Mouse (Mus musculus) heart, postnatal 0 days (tissue): ENCODE measurements around the gene Id3. TPM values are rescaled to one million over a fixed set of nuclear protein-coding genes. Genes with fewer than 3 reads are reported as not detected.

Experiments used
- ATAC-seq: fragments of 200-750 bp; cut with Nextera tagmentation; 2 replicates; pipeline ENCODE4 v1.8.0; 2017; ENCODE audit warnings: low read depth, moderate number of reproducible peaks, moderate library complexity; ENCODE audit not compliant: insufficient read depth
- DNase-seq: peaks from one replicate; pipeline ENCODE4 v3.0.0-alpha.2; 2016; ENCODE audit warnings: low spot score
- H3K27ac ChIP-seq: fragments of 300-500 bp; sonication (generic); 2 replicates; pipeline ENCODE4 v1.5.1; 2014; ENCODE audit warnings: low read depth, mild to moderate bottlenecking
- H3K27me3 ChIP-seq: fragments of 300-500 bp; sonication (generic); 2 replicates; pipeline ENCODE4 v1.6.1; 2014; ENCODE audit warnings: low read length, mixed read lengths; ENCODE audit not compliant: control insufficient read depth, insufficient read depth
- H3K36me3 ChIP-seq: fragments of 300-500 bp; sonication (generic); replicated peaks from 2 replicates; pipeline ENCODE4 v1.6.1; 2014; ENCODE audit warnings: low read length, mixed read lengths; ENCODE audit not compliant: control insufficient read depth, insufficient read depth
- H3K4me1 ChIP-seq: fragments of 300-500 bp; sonication (generic); 2 replicates; pipeline ENCODE4 v1.6.1; 2014; ENCODE audit warnings: antibody characterized with exemption; ENCODE audit not compliant: control insufficient read depth, insufficient read depth
- H3K4me2 ChIP-seq: fragments of 300-500 bp; sonication (generic); 2 replicates; pipeline ENCODE4 v1.6.1; 2014; ENCODE audit warnings: low read depth, mild to moderate bottlenecking, low read length, moderate library complexity
- H3K4me3 ChIP-seq: fragments of 300-500 bp; sonication (generic); 2 replicates; pipeline ENCODE4 v1.5.1; 2014; ENCODE audit warnings: low read depth, low read length
- H3K9ac ChIP-seq: fragments of 300-500 bp; sonication (generic); replicated peaks from 2 replicates; pipeline ENCODE4 v1.6.1; 2014; ENCODE audit warnings: low read depth, low read length, mixed read lengths
- H3K9me3 ChIP-seq: fragments of 300-500 bp; sonication (generic); replicated peaks from 2 replicates; pipeline ENCODE4 v1.6.1; 2016; ENCODE audit warnings: low read length; ENCODE audit not compliant: control insufficient read depth
- CTCF ChIP-seq: IDR thresholded peaks from 2 replicates; pipeline ENCODE4 v1.5.1; 2016; ENCODE audit warnings: antibody characterized with exemption, control low read depth, low read depth
- EP300 ChIP-seq: IDR thresholded peaks from 2 replicates; pipeline ENCODE4 v1.6.1; 2016; ENCODE audit warnings: antibody characterized with exemption, low read depth
- WGBS: fragments of 180-500 bp; shearing (Covaris S2); extraction: QIAGEN DNeasy Blood & Tissue Kit; methylation state at CpG from one replicate; pipeline ENCODE4 v1.1.7; 2014; 5-methylcytosine and 5-hydroxymethylcytosine counted together
- polyA plus RNA-seq: library from polyadenylated mRNA; unstranded; fragments of >200 nt; fragmentation: Nextera tagmentation; extraction: Ambion mirVana; gene quantifications from 2 replicates; pipeline ENCODE4 v1.2.1, GENCODE M21; 2015
- total RNA-seq: library from RNA; depleted of rRNA; stranded (reverse); fragments of >200 nt; gene quantifications from 2 replicates; pipeline ENCODE4 v1.2.3, GENCODE M21; 2014; ENCODE audit warnings: low replicate concordance

The Id3 gene
- total and polyA plus RNA-seq, 2 experiments from 2014 or later = 169 to 259 TPM

DNA sequence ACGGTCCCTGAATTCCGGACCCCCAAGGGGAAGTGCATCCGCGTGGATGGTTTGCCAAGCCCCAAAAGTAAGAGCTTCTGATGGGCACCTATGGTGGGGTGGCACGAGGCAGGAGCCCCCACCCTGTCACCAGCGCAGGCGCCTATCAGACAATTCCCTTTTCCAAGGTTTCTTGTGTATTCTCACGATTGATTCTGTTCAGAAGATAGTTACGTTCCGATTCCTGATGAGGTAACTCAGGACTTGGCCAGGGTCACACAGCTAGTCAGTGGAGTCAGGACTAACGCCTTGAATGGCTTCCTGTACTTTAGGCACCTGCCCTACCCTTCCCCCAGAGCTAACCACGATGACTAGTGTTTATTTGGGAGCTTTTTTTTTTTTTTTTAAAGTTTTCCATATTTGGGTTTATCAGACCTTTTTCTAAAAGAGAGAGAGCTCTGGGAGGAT is 35.2 kb downstream of the Id3 start:
- TF ChIP-seq CTCF (no peak), EP300 (no peak)
- H3K4me1 ChIP-seq = peaks cover 20% of the 10 kb centered on the region
- peak overlapping the region; percentile 37; the same call in 1 of the 2 replicates for H3K27ac ChIP-seq
- no peak for ATAC-seq
- peak overlapping the region; percentile 8; the same call in 1 of the 2 replicates for H3K4me2 ChIP-seq
- no peak overlapping the region for H3K4me3 ChIP-seq
- no peak overlapping the region for H3K9ac ChIP-seq
- H3K9me3 ChIP-seq = no peaks in the 10 kb centered on the region
- no peak for DNase-seq
- WGBS = 78% methylated on average over 12 of the region's 12 CpGs
- H3K36me3 ChIP-seq = no peaks in the 10 kb centered on the region
- H3K27me3 ChIP-seq = no peaks in the 10 kb centered on the region

DNA sequence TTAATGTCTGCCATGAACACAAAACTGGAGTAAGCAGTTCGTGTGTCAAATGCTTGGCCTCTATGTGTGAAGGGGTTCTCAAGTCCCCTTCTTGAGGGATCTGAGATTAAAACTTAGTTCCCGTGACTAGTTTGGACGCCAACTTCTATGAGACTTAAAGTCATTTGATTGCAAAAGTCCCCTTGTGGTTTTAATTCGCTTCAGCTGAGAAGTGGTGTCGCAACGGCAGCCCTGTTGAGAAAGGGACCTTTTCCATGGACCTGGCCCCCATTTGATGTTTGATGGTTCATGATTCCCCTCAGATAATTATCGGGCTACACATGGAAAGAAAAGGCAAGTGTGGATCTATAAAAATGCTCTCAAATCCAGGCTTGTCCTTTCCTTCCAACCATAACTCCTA is 36.2 kb downstream of the Id3 start:
- TF ChIP-seq CTCF (no peak), EP300 (no peak)
- peak overlapping the region; percentile 52; the same call in 1 of the 2 replicates for H3K4me2 ChIP-seq
- H3K36me3 ChIP-seq = no peaks in the 10 kb centered on the region
- no peak overlapping the region for H3K4me3 ChIP-seq
- H3K27me3 ChIP-seq = no peaks in the 10 kb centered on the region
- 0 out of 2 replicates have a peak overlapping the region, but pooled peaks have one; percentile 49 for H3K27ac ChIP-seq
- 88% methylated on average over 7 of the region's 7 CpGs for WGBS
- no peak for ATAC-seq
- H3K4me1 ChIP-seq = peaks cover 16% of the 10 kb centered on the region; the same call in 1 of the 2 replicates
- no peak for DNase-seq
- H3K9ac ChIP-seq = no peak overlapping the region
- no peaks in the 10 kb centered on the region for H3K9me3 ChIP-seq

DNA sequence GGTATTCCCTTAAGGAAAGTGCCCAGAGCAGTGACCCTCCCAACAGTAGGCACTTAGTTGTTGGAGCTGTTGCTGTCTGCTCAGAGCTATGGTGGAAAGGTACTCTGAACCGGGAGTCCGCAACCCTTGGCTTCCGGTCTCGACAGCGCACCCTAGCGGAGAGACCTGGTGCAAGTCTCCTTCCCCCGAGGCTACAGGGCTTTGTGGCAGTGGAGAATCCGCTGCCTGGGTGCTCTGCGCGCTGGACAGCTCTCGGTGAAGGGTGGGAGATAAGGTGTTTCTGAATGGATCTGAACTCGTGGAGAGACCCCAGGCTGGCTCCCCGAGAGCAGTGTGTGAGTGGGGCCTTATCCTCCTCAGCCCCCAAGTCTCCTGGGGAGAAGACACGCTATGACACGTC is 36.7 kb downstream of the Id3 start:
- TF ChIP-seq CTCF (peak; percentile 74), EP300 (no peak)
- Histone ChIP-seq H3K4me2 (peak overlapping the region; percentile 52), H3K4me1 (peaks cover 16% of the 10 kb centered on the region; the same call in 1 of the 2 replicates), H3K4me3 (peak overlapping the region; percentile 39), H3K36me3 (no peaks in the 10 kb centered on the region), H3K27me3 (no peaks in the 10 kb centered on the region), H3K9me3 (no peaks in the 10 kb centered on the region), H3K27ac (peak overlapping the region; percentile 49), H3K9ac (0 out of 2 replicates have a peak overlapping the region, but pooled peaks have one; percentile 26)
- WGBS = 8% methylated on average over 15 of the region's 15 CpGs
- ATAC-seq (peak; percentile 55), DNase-seq (peak; percentile 75)

DNA sequence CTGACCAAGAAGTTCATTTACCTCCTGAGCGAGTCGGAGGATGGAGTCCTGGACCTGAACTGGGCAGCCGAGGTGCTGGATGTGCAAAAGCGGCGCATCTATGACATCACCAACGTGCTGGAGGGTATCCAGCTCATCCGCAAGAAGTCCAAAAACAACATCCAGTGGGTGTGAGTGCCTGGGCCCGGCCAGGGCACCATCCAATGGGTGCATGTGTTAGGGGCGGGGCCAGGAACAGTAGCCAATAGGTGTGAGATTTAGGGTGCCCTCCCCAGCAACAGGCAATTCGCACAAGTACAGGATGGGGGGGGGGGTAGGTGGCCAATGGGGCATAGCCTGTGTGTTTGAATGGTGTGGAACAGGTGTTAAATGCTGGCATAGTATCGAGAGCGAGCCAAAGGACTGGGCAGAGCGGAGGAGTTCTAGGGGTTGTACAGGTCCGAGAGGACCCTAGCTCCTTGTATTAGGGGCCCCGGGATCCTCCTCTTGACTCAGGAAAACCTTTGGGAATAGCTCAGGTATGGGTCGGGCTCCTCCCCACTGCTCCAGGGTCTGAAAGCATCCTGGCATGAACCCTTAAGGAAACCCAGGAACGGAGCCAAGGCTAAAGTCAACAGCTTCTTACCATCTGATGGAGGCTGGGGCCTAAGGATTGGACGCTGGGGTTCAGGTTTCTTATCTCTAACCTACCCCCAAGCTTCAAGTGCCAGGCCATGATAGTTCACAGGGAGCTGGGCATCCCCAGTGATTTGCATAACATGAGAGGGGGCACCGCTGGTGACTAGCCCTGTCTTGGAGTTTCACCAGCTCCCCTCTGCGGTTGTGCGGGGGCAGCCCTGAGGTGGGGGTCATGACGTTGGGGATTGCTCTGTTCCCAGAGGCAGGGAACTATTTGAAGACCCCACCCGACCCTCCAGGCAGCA is 37.4 kb downstream of the Id3 start:
- ATAC-seq (peak; percentile 79), DNase-seq (peak; percentile 75)
- Histone ChIP-seq H3K4me1 (peaks cover 16% of the 10 kb centered on the region; the same call in 1 of the 2 replicates), H3K9ac (0 out of 2 replicates have a peak overlapping the region, but pooled peaks have one; percentile 26), H3K27ac (peak overlapping the region; percentile 49), H3K9me3 (no peaks in the 10 kb centered on the region), H3K36me3 (no peaks in the 10 kb centered on the region), H3K4me3 (peak overlapping the region; percentile 39), H3K27me3 (no peaks in the 10 kb centered on the region), H3K4me2 (peak overlapping the region; percentile 52)
- TF ChIP-seq CTCF = no peak
- no peak for TF ChIP-seq EP300
- 29% methylated on average over 23 of the region's 23 CpGs for WGBS

DNA sequence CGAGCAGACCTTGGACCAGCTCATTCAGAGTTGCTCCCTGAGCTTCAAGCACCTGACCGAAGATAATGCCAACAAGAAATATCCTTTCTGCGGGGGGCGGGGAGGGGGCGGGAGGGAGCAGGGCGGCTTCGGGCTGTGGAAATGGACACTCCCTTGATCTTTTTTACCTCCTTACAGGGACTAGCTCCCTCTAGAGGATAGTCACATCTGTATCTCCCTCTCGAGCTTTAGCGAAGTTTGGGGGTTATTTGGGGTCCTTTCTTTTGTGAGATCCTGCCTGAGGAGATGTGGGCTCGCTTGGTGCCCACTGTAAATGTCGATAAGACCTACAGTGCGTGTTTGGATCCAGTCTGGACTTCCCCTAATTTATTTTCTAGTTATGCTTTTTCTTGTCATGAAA is 38.1 kb downstream of the Id3 start:
- no peaks in the 10 kb centered on the region for H3K27me3 ChIP-seq
- no peaks in the 10 kb centered on the region for H3K9me3 ChIP-seq
- H3K27ac ChIP-seq = no peak overlapping the region
- DNase-seq = no peak
- H3K9ac ChIP-seq = no peak overlapping the region
- TF ChIP-seq CTCF (peak; percentile 26), EP300 (no peak)
- 31% methylated on average over 12 of the region's 12 CpGs for WGBS
- H3K4me2 ChIP-seq = peak overlapping the region; percentile 52
- no peak overlapping the region for H3K4me3 ChIP-seq
- no peak for ATAC-seq
- H3K36me3 ChIP-seq = no peaks in the 10 kb centered on the region
- peaks cover 16% of the 10 kb centered on the region; the same call in 1 of the 2 replicates for H3K4me1 ChIP-seq
